Mouse (Mus musculus) brain, embryonic 14.5 days (tissue): ENCODE results near the gene Rwdd3.

ENCODE experiments used
- CTCF ChIP-seq: fragments of 200-500 bp; IDR thresholded peaks from 2 replicates; pipeline ENCODE4 v1.5.1; 2012; ENCODE audit warnings: inconsistent platforms, mild to moderate bottlenecking, moderate library complexity, borderline replicate concordance; ENCODE audit not compliant: insufficient read depth, insufficient read length; ENCODE audit errors: extremely low read depth
- POLR2A ChIP-seq: fragments of 200-500 bp; IDR thresholded peaks from 2 replicates; pipeline ENCODE4 v1.6.1; 2012; ENCODE audit warnings: mild to moderate bottlenecking, inconsistent platforms, borderline replicate concordance; ENCODE audit not compliant: poor library complexity, insufficient read depth, insufficient read length, severe bottlenecking; ENCODE audit errors: extremely low read depth

DNA sequence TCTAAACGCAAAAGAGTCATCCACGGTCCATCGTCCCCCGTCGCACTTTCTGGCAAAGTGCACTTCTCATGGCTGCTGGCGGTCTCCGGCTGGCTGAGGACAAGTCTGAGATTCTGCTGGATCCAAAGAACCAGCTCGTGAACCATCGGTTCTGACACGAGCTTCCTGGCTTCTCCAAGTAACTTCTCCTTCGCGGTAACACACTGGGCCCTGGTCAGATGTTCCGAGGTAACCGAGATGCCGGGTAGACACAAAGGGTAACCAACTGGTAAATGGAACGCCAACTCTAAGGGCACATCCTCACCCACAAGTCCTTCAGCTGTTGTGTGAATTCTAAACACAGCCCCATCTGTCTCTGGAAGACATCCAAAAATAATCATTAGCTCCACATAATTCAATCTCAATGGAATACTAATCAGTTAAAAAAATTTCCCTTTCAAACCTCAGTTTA lies 12.6 kb downstream of the Rwdd3 start:
- no peak for TF ChIP-seq CTCF
- TF ChIP-seq POLR2A, result no peak
